Mouse (Mus musculus) left cerebral cortex, adult 6 months (tissue): ENCODE measurements around the gene Vegfa. TPM values are rescaled to one million over a fixed set of nuclear protein-coding genes. Genes with fewer than 3 reads are reported as not detected.

ENCODE experiments used
- long read RNA-seq, 2 experiments: library from polyadenylated mRNA; unstranded; transcript quantifications; one replicate each; pipeline ENCODE4 v2.0.0; 2019 to 2020
- polyA plus RNA-seq: library from polyadenylated mRNA; unstranded; fragments of <200 nt; fragmentation: Nextera tagmentation; gene quantifications from 2 replicates; pipeline ENCODE4 v1.2.3, GENCODE M21; 2021

Vegfa gene
- 2.1 and 6.9 TPM in 2 replicates for polyA plus RNA-seq
- long read RNA-seq, experiment 1, partial matches to known transcripts = 0 of 1 reads
- long read RNA-seq, experiment 1, other reads (novel, unspliced or antisense) = 1 of 1 reads
- long read RNA-seq, experiment 2, partial matches to known transcripts = 0 of 5 reads
- long read RNA-seq, experiment 2, other reads (novel, unspliced or antisense) = 5 of 5 reads

GRCm38 (mm10) chr17:46032257-46032991 is at the start of gene Vegfa:
Gene Vegfa (minus strand): TSS chr17:46032369.

Other genes starting within 250 kb of the Vegfa start
- 187 and 198 TPM in 2 replicates for gene Mrps18a, start 78.6 kb upstream of the Vegfa start, polyA plus RNA-seq
- 45.6 and 46.3 TPM in 2 replicates for gene Rsph9, start 111.8 kb upstream of the Vegfa start, polyA plus RNA-seq
- 17.2 and 17.9 TPM in 2 replicates for gene Mad2l1bp, start 121.2 kb upstream of the Vegfa start, polyA plus RNA-seq
- 6.1 and 7.3 TPM in 2 replicates for gene Gtpbp2, start 128.7 kb upstream of the Vegfa start, polyA plus RNA-seq
- 2.7 and 3.6 TPM in 2 replicates for gene Polh, start 170.3 kb upstream of the Vegfa start, polyA plus RNA-seq
- gene Xpo5, start 170.4 kb upstream of the Vegfa start, polyA plus RNA-seq = 8.4 and 8.7 TPM in 2 replicates
- gene Polr1c, start 215.7 kb upstream of the Vegfa start, polyA plus RNA-seq = 35.9 and 43.3 TPM in 2 replicates
- 148 and 184 TPM in 2 replicates for gene Yipf3, start 215.7 kb upstream of the Vegfa start, polyA plus RNA-seq
- gene Lrrc73, start 221.2 kb upstream of the Vegfa start, polyA plus RNA-seq = 10.8 and 17.0 TPM in 2 replicates